Mouse (Mus musculus): ENCODE measurements around the gene Hnrnpr.

The Hnrnpr gene

GRCm38 (mm10) chr4:136310229-136311041 is at the start of gene Hnrnpr:
TSS of gene Hnrnpr (plus strand) at chr4:136310942.
- peak; percentile 99 for DNase-seq

- DNase-seq = no peak
Measured at GRCm38 (mm10) chr4:136261912-136262311, 48.8 kb upstream of the Hnrnpr start.

- no peak for DNase-seq
Measured at GRCm38 (mm10) chr4:136263555-136263954, 47.2 kb upstream of the Hnrnpr start.

- no peak for DNase-seq
Measured at GRCm38 (mm10) chr4:136266716-136267343, 43.9 kb upstream of the Hnrnpr start.

- DNase-seq = no peak
Measured at GRCm38 (mm10) chr4:136268912-136269311, 41.8 kb upstream of the Hnrnpr start.

GRCm38 (mm10) chr4:136270648-136271047 is 40.1 kb upstream of the Hnrnpr start:
- DNase-seq = no peak

GRCm38 (mm10) chr4:136281097-136281496 is 29.6 kb upstream of the Hnrnpr start:
- no peak for DNase-seq

- DNase-seq = no peak
Measured at GRCm38 (mm10) chr4:136281611-136282010, 29.1 kb upstream of the Hnrnpr start.

GRCm38 (mm10) chr4:136282621-136283480 is 27.9 kb upstream of the Hnrnpr start:
- DNase-seq = no peak

- peak; percentile 20 to 21 for DNase-seq
Measured at GRCm38 (mm10) chr4:136283783-136284182, 27.0 kb upstream of the Hnrnpr start.

- peak; percentile 65 to 74 for DNase-seq
Measured at GRCm38 (mm10) chr4:136284455-136284854, 26.3 kb upstream of the Hnrnpr start, which contains the start of gene Zfp46. TSS of gene Zfp46 (plus strand) at chr4:136284683.

- peak in 1 of 2 experiments; percentile 57 for DNase-seq
Measured at GRCm38 (mm10) chr4:136284891-136285290, 25.9 kb upstream of the Hnrnpr start.

GRCm38 (mm10) chr4:136285348-136285810 is 25.4 kb upstream of the Hnrnpr start:
- DNase-seq = peak; percentile 91 to 92

- peak; percentile 96 for DNase-seq
Measured at GRCm38 (mm10) chr4:136285811-136286371, 24.9 kb upstream of the Hnrnpr start.

GRCm38 (mm10) chr4:136289918-136290780 is 20.6 kb upstream of the Hnrnpr start:
- DNase-seq = no peak

- DNase-seq = no peak
Measured at GRCm38 (mm10) chr4:136290781-136291595, 19.8 kb upstream of the Hnrnpr start.

- DNase-seq = no peak
Measured at GRCm38 (mm10) chr4:136291692-136292091, 19.1 kb upstream of the Hnrnpr start.

GRCm38 (mm10) chr4:136295941-136296340 is 14.8 kb upstream of the Hnrnpr start:
- no peak for DNase-seq

- no peak for DNase-seq
Measured at GRCm38 (mm10) chr4:136302462-136302861, 8.3 kb upstream of the Hnrnpr start.

- no peak for DNase-seq
Measured at GRCm38 (mm10) chr4:136304181-136304580, 6.6 kb upstream of the Hnrnpr start.

GRCm38 (mm10) chr4:136308355-136308754 is 2.4 kb upstream of the Hnrnpr start:
- DNase-seq = no peak
